Mouse (Mus musculus): Measurements from ENCODE around the gene AC124502.3. TPM values are rescaled to one million over a fixed set of nuclear protein-coding genes. Genes with fewer than 3 reads are reported as not detected.

Gene AC124502.3
- polyA plus RNA-seq, 1 experiment from 2014 or later = 3.5 TPM

DNA sequence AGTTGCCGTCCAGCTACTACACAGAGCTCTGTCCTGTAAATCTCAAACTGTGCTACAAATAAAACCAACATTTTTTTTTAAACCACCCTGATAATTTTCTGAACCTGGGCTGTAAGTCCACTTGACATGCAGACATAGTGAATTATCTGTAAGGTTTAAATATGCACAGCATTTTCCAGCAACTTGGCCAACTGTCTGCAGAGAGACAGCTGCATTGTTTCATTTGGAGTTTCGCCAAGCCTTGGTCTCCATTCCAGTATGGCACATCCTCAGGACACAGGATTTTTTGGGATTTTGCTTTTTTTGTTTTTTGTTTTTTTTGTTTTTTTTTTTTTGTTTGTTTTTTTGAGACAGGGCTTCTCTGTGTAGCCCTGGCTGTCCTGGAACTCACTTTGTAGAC, 17.3 kb upstream of the AC124502.3 start:
- no peaks in the 10 kb centered on the region for H3K9me3 ChIP-seq (ENCODE audit: control insufficient read depth, low read length)
- WGBS = 78% methylated on average over 2 of the region's 2 CpGs
- no peak overlapping the region for H3K4me2 ChIP-seq (ENCODE audit: low read depth, low read length)
- H3K27ac ChIP-seq (ENCODE audit: low read length) = no peak overlapping the region
- no peak overlapping the region for H3K9ac ChIP-seq (ENCODE audit: low read length)
- H3K36me3 ChIP-seq (ENCODE audit: control insufficient read depth, insufficient read depth, low read length) = no peaks in the 10 kb centered on the region
- ATAC-seq (ENCODE audit: low read depth) = no peak
- no peaks in the 10 kb centered on the region for H3K27me3 ChIP-seq (ENCODE audit: control insufficient read depth, insufficient read depth, low read depth, low read length)
- peaks cover 9% of the 10 kb centered on the region for H3K4me1 ChIP-seq (replicated peaks; ENCODE audit: control insufficient read depth, insufficient read depth, low read length)
- no peak overlapping the region for H3K4me3 ChIP-seq (ENCODE audit: low read length)

DNA sequence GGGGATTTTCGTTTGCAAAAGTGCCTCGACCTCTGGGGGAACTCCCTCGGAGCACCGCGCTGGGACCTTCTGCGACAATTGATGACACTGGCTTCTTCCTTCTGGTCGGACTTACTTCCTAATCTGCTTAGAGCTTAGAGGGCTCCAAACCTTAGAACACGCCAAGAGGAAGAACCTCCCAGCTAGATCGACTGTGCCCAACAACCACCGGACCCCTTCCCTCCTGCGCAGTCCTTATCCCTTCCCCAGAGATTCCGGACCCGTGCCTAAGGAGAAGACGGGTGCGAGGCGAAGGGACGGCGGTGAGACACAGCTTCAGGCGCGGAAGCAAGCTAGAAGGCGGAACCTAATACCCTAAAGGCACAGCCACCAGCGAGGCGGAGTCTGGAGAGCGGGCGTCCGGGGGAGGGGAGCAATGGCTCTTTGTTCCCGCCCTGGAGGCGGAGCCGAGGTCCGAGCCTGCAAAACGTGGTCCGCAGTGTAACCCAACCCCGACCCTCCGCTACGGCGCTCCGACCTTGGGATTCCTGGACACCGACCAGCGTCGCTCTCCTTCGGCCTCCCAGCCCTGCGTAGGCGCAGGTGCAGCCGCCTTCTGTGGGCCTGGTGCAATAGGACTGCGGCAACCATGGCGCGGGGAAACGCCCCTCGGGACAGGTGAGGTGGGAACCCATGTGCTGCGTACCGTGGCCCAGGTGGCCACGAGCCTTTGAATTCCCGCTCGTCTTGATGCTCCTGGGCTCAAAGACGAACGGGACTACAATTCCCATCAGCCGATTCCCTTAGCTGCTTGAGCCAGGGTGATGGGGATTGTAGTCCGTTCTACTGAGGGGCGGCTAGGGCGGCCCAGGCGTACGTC, 14.8 kb upstream of the AC124502.3 start, which contains the start of gene Slc29a2:
Gene Slc29a2 (plus strand): TSS at position 240 of the 859 bp plus-strand sequence.
- H3K9me3 ChIP-seq (ENCODE audit: control insufficient read depth, low read length) = no peaks in the 10 kb centered on the region
- ATAC-seq (ENCODE audit: low read depth) = peak; percentile 98
- 0 out of 2 replicates have a peak, but pooled peaks cover 2% of the 10 kb centered on the region for H3K36me3 ChIP-seq (ENCODE audit: control insufficient read depth, insufficient read depth, low read length)
- H3K4me1 ChIP-seq (replicated peaks; ENCODE audit: control insufficient read depth, insufficient read depth, low read length) = 0 out of 2 replicates have a peak, but pooled peaks cover 6% of the 10 kb centered on the region
- H3K4me2 ChIP-seq (ENCODE audit: low read depth, low read length) = peak within 1 kb of the TSS; percentile 78
- under 1% methylated on average over 62 of the region's 62 CpGs for WGBS
- peak within 1 kb of the TSS; percentile 83 for H3K9ac ChIP-seq (ENCODE audit: low read length)
- peak within 1 kb of the TSS; percentile 86 for H3K27ac ChIP-seq (ENCODE audit: low read length)
- peak within 1 kb of the TSS; percentile 58 for H3K4me3 ChIP-seq (ENCODE audit: low read length)
- H3K27me3 ChIP-seq (ENCODE audit: control insufficient read depth, insufficient read depth, low read depth, low read length) = no peaks in the 10 kb centered on the region

DNA sequence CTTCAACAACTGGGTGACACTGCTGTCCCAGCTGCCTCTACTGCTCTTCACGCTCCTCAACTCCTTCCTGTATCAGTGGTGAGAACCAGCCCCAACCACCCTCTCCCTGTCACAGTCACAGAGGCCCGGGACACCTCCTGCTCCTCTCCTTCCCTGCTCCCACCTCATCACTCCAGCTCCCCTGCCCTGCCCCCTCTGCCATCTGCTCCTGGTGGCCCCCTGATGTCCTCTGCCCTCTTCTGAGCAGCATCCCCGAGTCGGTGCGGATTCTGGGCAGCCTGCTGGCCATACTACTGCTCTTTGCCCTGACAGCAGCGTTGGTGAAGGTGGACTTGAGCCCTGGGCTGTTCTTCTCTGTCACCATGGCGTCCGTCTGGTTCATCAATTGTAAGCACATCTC, 12.6 kb upstream of the AC124502.3 start:
- no peaks in the 10 kb centered on the region for H3K9me3 ChIP-seq (ENCODE audit: control insufficient read depth, low read length)
- no peak overlapping the region for H3K27ac ChIP-seq (ENCODE audit: low read length)
- H3K36me3 ChIP-seq (ENCODE audit: control insufficient read depth, insufficient read depth, low read length) = 0 out of 2 replicates have a peak, but pooled peaks cover 2% of the 10 kb centered on the region
- no peak overlapping the region for H3K4me3 ChIP-seq (ENCODE audit: low read length)
- ATAC-seq (ENCODE audit: low read depth) = no peak
- WGBS = 85% methylated on average over 8 of the region's 8 CpGs
- no peaks in the 10 kb centered on the region for H3K27me3 ChIP-seq (ENCODE audit: control insufficient read depth, insufficient read depth, low read depth, low read length)
- 0 out of 2 replicates have a peak, but pooled peaks cover 6% of the 10 kb centered on the region for H3K4me1 ChIP-seq (replicated peaks; ENCODE audit: control insufficient read depth, insufficient read depth, low read length)
- H3K4me2 ChIP-seq (ENCODE audit: low read depth, low read length) = no peak overlapping the region
- no peak overlapping the region for H3K9ac ChIP-seq (ENCODE audit: low read length)

DNA sequence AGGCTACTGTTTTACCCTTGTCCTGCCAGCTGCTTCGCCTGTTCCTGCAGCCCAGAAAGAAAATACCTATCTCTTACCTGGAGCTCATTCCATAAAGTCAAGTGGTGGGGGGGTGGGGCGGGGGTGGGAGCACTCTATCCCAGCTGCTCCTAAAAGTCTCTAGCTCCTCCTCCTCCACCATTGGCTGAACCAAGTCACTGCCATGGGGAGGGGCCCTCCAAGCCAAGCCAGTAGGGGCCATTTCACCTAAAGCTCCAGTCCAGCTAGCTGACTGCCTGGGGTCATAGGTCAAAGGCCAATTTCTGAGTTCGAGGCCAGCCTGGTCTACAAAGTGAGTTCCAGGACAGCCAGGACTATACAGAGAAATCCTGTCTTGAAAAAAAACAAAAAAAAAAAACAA, 6.0 kb upstream of the AC124502.3 start:
- Histone ChIP-seq H3K9ac (ENCODE audit: low read length) (no peak overlapping the region), H3K9me3 (ENCODE audit: control insufficient read depth, low read length) (no peaks in the 10 kb centered on the region), H3K27ac (ENCODE audit: low read length) (no peak overlapping the region), H3K36me3 (ENCODE audit: control insufficient read depth, insufficient read depth, low read length) (0 out of 2 replicates have a peak, but pooled peaks cover 1% of the 10 kb centered on the region), H3K4me1 (replicated peaks; ENCODE audit: control insufficient read depth, insufficient read depth, low read length) (no peaks in the 10 kb centered on the region; the same call in 1 of the 2 replicates), H3K4me2 (ENCODE audit: low read depth, low read length) (no peak overlapping the region), H3K4me3 (ENCODE audit: low read length) (no peak overlapping the region), H3K27me3 (ENCODE audit: control insufficient read depth, insufficient read depth, low read depth, low read length) (no peaks in the 10 kb centered on the region)
- WGBS = 51% methylated on average over 3 of the region's 3 CpGs
- 0 out of 2 replicates have a peak, but pooled peaks have one; percentile 41 for ATAC-seq (ENCODE audit: low read depth)

DNA sequence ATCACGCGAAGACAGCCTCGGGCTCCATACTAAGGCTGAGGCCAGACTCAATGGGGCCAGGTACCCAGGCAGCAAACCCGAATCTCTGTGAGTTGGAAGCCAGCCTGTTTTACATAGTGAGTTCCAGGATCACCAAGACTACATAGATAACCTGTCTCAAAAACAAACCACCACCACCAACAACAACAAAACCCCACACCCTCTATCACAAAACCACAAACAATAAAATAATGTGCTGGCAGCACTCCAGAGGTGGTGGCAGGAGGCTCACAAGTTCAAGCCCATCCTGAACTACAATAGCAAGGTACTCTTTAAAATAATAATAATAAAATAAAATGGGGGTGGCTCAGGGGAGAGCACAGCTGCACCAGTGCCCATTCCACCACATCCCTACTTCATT, 2.1 kb upstream of the AC124502.3 start:
- H3K36me3 ChIP-seq (ENCODE audit: control insufficient read depth, insufficient read depth, low read length) = no peaks in the 10 kb centered on the region
- no peak overlapping the region for H3K9ac ChIP-seq (ENCODE audit: low read length)
- WGBS = 78% methylated on average over 4 of the region's 4 CpGs
- ATAC-seq (ENCODE audit: low read depth) = no peak
- no peak overlapping the region for H3K4me2 ChIP-seq (ENCODE audit: low read depth, low read length)
- no peaks in the 10 kb centered on the region for H3K9me3 ChIP-seq (ENCODE audit: control insufficient read depth, low read length)
- H3K4me1 ChIP-seq (replicated peaks; ENCODE audit: control insufficient read depth, insufficient read depth, low read length) = peaks cover 20% of the 10 kb centered on the region
- H3K27ac ChIP-seq (ENCODE audit: low read length) = no peak overlapping the region
- no peaks in the 10 kb centered on the region for H3K27me3 ChIP-seq (ENCODE audit: control insufficient read depth, insufficient read depth, low read depth, low read length)
- H3K4me3 ChIP-seq (ENCODE audit: low read length) = no peak overlapping the region

DNA sequence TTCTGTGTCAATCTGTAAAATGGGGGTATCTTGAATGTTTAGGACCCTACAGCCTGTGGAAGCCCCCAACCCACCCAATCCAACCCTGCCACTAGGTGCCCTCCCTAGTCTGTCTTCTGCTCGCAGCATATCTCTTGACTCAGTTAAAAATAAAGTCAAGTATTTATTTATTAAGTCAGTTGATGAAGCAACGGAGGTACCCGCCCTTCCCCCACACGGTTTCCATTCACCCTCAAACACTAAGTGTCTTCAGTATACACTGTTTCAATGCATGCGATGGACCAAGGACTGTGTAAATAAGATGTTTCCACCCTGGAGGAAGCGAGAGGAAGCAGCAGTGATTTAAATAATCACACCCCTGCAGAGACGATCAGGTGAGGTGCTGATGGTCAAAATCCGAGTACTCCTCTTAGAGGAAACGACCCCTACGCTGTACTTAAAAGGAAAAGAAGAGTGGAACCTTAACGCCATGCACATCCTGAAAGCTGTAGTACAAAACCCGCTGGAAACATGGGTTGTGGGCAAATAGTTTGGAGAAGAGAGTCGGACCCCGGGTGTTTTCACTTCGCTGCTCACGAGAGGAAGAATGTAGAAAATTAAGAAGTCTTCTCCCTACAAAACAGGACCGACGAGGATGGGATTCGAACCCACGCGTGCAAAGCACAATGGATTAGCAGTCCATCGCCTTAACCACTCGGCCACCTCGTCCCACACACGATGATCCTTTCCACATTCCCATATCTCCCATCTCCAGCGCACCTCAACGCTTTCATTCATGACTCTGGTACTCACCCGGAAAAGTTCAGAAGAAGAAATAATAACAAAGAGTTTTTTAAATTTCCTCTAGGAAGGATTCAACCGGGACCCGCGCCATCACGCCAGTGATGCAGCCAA, 766 bp upstream of the AC124502.3 start:
- H3K4me1 ChIP-seq (replicated peaks; ENCODE audit: control insufficient read depth, insufficient read depth, low read length) = peaks cover 25% of the 10 kb centered on the region
- H3K4me3 ChIP-seq (ENCODE audit: low read length) = peak overlapping the region; percentile 97
- WGBS = 1% methylated on average over 32 of the region's 32 CpGs
- H3K4me2 ChIP-seq (ENCODE audit: low read depth, low read length) = peak overlapping the region; percentile 99
- ATAC-seq (ENCODE audit: low read depth) = peak; percentile 40
- no peaks in the 10 kb centered on the region for H3K9me3 ChIP-seq (ENCODE audit: control insufficient read depth, low read length)
- H3K27me3 ChIP-seq (ENCODE audit: control insufficient read depth, insufficient read depth, low read depth, low read length) = no peaks in the 10 kb centered on the region
- peak overlapping the region; percentile 96 for H3K9ac ChIP-seq (ENCODE audit: low read length)
- no peaks in the 10 kb centered on the region for H3K36me3 ChIP-seq (ENCODE audit: control insufficient read depth, insufficient read depth, low read length)
- peak overlapping the region; percentile 82 for H3K27ac ChIP-seq (ENCODE audit: low read length)

DNA sequence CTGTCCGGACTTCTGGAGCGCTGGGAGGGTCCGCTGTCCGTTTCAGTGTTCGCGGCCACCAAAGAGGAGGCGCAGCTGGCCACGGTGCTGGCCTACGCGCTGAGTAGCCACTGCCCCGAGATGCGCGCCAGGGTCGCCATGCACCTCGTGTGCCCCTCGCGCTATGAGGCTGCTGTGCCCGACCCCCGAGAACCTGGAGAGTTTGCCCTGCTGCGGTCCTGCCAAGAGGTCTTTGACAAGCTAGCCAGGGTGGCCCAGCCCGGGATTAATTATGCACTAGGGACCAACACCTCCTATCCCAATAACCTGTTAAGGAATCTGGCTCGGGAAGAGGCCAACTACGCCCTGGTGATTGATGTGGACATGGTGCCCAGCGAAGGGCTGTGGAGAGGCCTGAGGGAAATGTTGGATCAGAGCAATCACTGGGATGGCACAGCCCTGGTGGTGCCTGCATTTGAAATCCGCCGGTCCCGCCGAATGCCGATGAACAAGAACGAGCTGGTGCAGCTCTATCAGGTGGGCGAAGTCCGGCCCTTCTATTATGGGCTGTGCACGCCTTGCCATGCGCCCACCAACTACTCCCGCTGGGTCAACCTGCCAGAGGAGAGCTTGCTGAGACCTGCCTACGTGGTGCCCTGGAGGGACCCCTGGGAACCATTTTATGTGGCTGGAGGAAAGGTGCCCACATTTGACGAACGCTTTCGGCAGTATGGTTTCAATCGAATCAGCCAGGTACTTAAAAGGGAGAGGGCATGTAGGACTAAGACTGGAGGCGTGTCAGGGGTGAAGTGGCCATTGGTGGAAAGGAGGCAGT, 817 bp downstream of the AC124502.3 start:
- Histone ChIP-seq H3K27me3 (ENCODE audit: control insufficient read depth, insufficient read depth, low read depth, low read length) (no peaks in the 10 kb centered on the region), H3K4me2 (ENCODE audit: low read depth, low read length) (peak overlapping the region; percentile 99), H3K27ac (ENCODE audit: low read length) (peak overlapping the region; percentile 82), H3K36me3 (ENCODE audit: control insufficient read depth, insufficient read depth, low read length) (0 out of 2 replicates have a peak, but pooled peaks cover 2% of the 10 kb centered on the region), H3K4me3 (ENCODE audit: low read length) (peak overlapping the region; percentile 97), H3K9me3 (ENCODE audit: control insufficient read depth, low read length) (no peaks in the 10 kb centered on the region), H3K4me1 (replicated peaks; ENCODE audit: control insufficient read depth, insufficient read depth, low read length) (peaks cover 25% of the 10 kb centered on the region), H3K9ac (ENCODE audit: low read length) (peak overlapping the region; percentile 96)
- ATAC-seq (ENCODE audit: low read depth) = peak; percentile 10; the same call in 1 of the 2 replicates
- WGBS = 9% methylated on average over 41 of the region's 41 CpGs

DNA sequence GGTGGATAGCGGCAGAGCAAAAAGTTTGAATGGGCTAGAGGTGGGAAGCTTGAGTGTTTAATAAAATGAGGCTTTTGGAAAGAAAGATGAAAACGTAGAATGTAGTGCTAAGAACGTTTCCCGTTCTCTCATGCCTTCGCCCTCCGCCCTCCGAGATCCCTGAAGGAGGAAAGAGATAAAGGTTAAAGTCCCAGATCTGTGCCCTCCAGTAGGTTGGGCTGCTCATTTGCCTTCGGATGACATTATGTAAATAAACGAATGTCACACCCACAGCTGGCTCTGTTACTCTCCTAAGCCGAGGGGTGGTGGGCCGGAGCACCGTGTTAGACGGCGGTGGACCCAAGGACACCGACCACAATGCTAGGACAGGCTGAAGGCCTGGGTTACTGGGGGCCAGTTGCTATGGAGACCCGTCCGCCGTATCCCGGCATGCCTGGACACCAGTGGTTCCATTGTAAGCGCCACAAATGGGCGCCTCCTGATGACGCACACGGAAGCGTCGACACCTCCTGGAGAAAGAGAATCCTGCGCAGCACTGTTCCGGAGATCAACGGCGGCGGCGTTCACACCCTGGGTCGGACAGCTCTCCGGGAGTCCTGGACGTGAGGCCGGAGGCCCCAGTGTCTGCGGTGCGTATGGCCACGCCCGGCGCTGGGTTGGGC, 2.3 kb downstream of the AC124502.3 start, which contains the start of gene Brms1:
Gene Brms1 (plus strand): TSS at position 493 of the 662 bp plus-strand sequence.
- peak within 1 kb of the TSS; percentile 92 for H3K9ac ChIP-seq (ENCODE audit: low read length)
- no peaks in the 10 kb centered on the region for H3K27me3 ChIP-seq (ENCODE audit: control insufficient read depth, insufficient read depth, low read depth, low read length)
- H3K4me3 ChIP-seq (ENCODE audit: low read length) = peak within 1 kb of the TSS; percentile 97
- H3K9me3 ChIP-seq (ENCODE audit: control insufficient read depth, low read length) = no peaks in the 10 kb centered on the region
- 3% methylated on average over 40 of the region's 40 CpGs for WGBS
- peak within 1 kb of the TSS; percentile 72 for H3K27ac ChIP-seq (ENCODE audit: low read length)
- peak within 1 kb of the TSS; percentile 99 for H3K4me2 ChIP-seq (ENCODE audit: low read depth, low read length)
- H3K36me3 ChIP-seq (ENCODE audit: control insufficient read depth, insufficient read depth, low read length) = 0 out of 2 replicates have a peak, but pooled peaks cover 2% of the 10 kb centered on the region
- peaks cover 25% of the 10 kb centered on the region for H3K4me1 ChIP-seq (replicated peaks; ENCODE audit: control insufficient read depth, insufficient read depth, low read length)
- peak; percentile 77 for ATAC-seq (ENCODE audit: low read depth)

Data from lung, embryonic 16.5 days (tissue).